Mouse (Mus musculus): Measurements from ENCODE around the gene Cga. TPM values are rescaled to one million over a fixed set of nuclear protein-coding genes. Genes with fewer than 3 reads are reported as not detected.

Gene Cga
- polyA plus RNA-seq, 1 experiment: not detected

DNA sequence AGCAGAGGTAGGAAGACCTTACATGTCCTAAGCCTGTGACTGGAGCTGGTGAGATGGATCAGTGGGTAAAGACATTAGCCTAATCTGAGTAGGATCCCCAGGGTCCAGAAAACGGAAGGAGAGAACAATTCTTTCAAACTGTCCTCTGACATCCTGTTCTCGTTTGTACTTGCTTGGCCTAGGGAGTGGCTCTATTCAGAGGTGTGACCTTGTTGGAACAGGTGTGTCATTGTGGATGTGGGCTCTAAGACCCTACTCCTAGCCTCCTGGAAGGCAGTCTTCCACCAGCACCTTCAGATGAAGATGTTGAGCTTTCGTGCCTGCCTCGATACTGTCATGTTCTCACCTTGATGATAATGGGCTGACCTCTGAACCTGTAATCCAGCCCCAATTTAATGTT is 12.6 kb downstream of the Cga start:
- no peak for TF ChIP-seq TCF12 (IDR thresholded peaks at IDR 0.05; ENCODE audit: insufficient read depth, poor library complexity, severe bottlenecking)
- no peak for TF ChIP-seq E2F4 (IDR thresholded peaks at IDR 0.05; ENCODE audit: insufficient read depth)
- TF ChIP-seq MAX (IDR thresholded peaks at IDR 0.05; ENCODE audit: low read depth): no peak
- TF ChIP-seq TCF3 (IDR thresholded peaks at IDR 0.05; ENCODE audit: insufficient read length, low read depth): no peak
- TF ChIP-seq SRF (IDR thresholded peaks at IDR 0.05; ENCODE audit: control insufficient read depth, insufficient read length, low read depth): no peak
- no peak for TF ChIP-seq USF1 (IDR thresholded peaks at IDR 0.05; ENCODE audit: low read depth)
- no peak for TF ChIP-seq POLR2A (IDR thresholded peaks at IDR 0.05; ENCODE audit: insufficient read length, low read depth)
- no peak for TF ChIP-seq MYOG (IDR thresholded peaks at IDR 0.05; ENCODE audit: control insufficient read depth in 1 of 3, insufficient read depth in 1 of 3, insufficient read length in 2 of 3, low read depth in 2 of 3)
- no peak for TF ChIP-seq CEBPB (IDR thresholded peaks at IDR 0.05; ENCODE audit: insufficient read depth, poor library complexity, severe bottlenecking)
- no peak for TF ChIP-seq REST (IDR thresholded peaks at IDR 0.05; ENCODE audit: insufficient read depth, insufficient read length)
- no peak for TF ChIP-seq POLR2AphosphoS2 (IDR thresholded peaks at IDR 0.05; ENCODE audit: insufficient read length, low read depth)
- no peak for TF ChIP-seq MYOD1 (IDR thresholded peaks at IDR 0.05; ENCODE audit: control insufficient read depth in 1 of 3, insufficient read length in 2 of 3, low read depth in 2 of 3)
- H3ac ChIP-seq (ENCODE audit: control insufficient read depth, insufficient read length): no peak overlapping the region
- H3K36me3 ChIP-seq (ENCODE audit: control insufficient read depth, insufficient read depth): no peaks in the 10 kb centered on the region
- no peak overlapping the region for H3K4me3 ChIP-seq
- H3K79me2 ChIP-seq (ENCODE audit: control insufficient read depth, insufficient read depth): no peaks in the 10 kb centered on the region
- no peak overlapping the region for H3K4me2 ChIP-seq (ENCODE audit: low read depth)
- H3K27me3 ChIP-seq (ENCODE audit: control insufficient read depth, insufficient read depth, insufficient read length): no peaks in the 10 kb centered on the region

GRCm38 (mm10) chr4:34907026-34907425 is 13.4 kb downstream of the Cga start:
- no peak overlapping the region for H3K4me3 ChIP-seq

DNA sequence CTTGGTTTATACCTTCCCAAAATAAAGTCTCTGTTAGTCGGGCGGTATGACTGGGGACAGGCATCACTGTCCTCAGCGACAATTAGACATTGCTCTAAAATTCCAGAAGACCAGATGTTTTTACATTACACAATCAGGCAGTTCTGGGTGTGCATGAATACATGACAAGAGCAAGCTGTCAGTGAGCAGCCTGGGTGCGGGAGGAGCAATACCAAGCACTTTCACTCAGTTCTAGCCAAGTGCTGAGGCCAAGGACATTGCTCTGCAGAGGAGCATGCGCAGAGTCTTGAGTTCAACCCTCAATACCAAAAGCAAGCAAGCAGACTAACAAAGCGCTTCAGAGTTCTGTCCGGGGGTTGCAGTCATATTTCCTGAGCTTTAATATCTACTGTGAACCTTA is 14.5 kb downstream of the Cga start:
- Histone ChIP-seq H3K4me2 (ENCODE audit: low read depth) (no peak overlapping the region), H3K79me2 (ENCODE audit: control insufficient read depth, insufficient read depth) (no peaks in the 10 kb centered on the region), H3K4me3 (no peak overlapping the region), H3K27me3 (ENCODE audit: control insufficient read depth, insufficient read depth, insufficient read length) (no peaks in the 10 kb centered on the region), H3ac (ENCODE audit: control insufficient read depth, insufficient read length) (no peak overlapping the region), H3K36me3 (ENCODE audit: control insufficient read depth, insufficient read depth) (no peaks in the 10 kb centered on the region)
- TF ChIP-seq MAX (IDR thresholded peaks at IDR 0.05; ENCODE audit: low read depth) (no peak), SRF (IDR thresholded peaks at IDR 0.05; ENCODE audit: control insufficient read depth, insufficient read length, low read depth) (no peak), E2F4 (IDR thresholded peaks at IDR 0.05; ENCODE audit: insufficient read depth) (no peak), POLR2A (IDR thresholded peaks at IDR 0.05; ENCODE audit: insufficient read length, low read depth) (no peak), TCF3 (IDR thresholded peaks at IDR 0.05; ENCODE audit: insufficient read length, low read depth) (no peak), USF1 (IDR thresholded peaks at IDR 0.05; ENCODE audit: low read depth) (no peak), MYOD1 (IDR thresholded peaks at IDR 0.05; ENCODE audit: control insufficient read depth in 1 of 3, insufficient read length in 2 of 3, low read depth in 2 of 3) (no peak), POLR2AphosphoS2 (IDR thresholded peaks at IDR 0.05; ENCODE audit: insufficient read length, low read depth) (no peak), REST (IDR thresholded peaks at IDR 0.05; ENCODE audit: insufficient read depth, insufficient read length) (no peak), TCF12 (IDR thresholded peaks at IDR 0.05; ENCODE audit: insufficient read depth, poor library complexity, severe bottlenecking) (no peak), CEBPB (IDR thresholded peaks at IDR 0.05; ENCODE audit: insufficient read depth, poor library complexity, severe bottlenecking) (no peak), MYOG (IDR thresholded peaks at IDR 0.05; ENCODE audit: control insufficient read depth in 1 of 3, insufficient read depth in 1 of 3, insufficient read length in 2 of 3, low read depth in 2 of 3) (no peak)

More at GRCm38 (mm10) chr4:34907026-34907425, 13.4 kb downstream of the Cga start:
- Histone ChIP-seq H3ac (ENCODE audit: control insufficient read depth, insufficient read length) (no peak overlapping the region), H3K36me3 (ENCODE audit: control insufficient read depth, insufficient read depth) (no peaks in the 10 kb centered on the region), H3K27me3 (ENCODE audit: control insufficient read depth, insufficient read depth, insufficient read length) (no peaks in the 10 kb centered on the region), H3K79me2 (ENCODE audit: control insufficient read depth, insufficient read depth) (no peaks in the 10 kb centered on the region), H3K4me2 (ENCODE audit: low read depth) (no peak overlapping the region)
- no peak for TF ChIP-seq POLR2AphosphoS2 (IDR thresholded peaks at IDR 0.05; ENCODE audit: insufficient read length, low read depth)
- no peak for TF ChIP-seq MYOD1 (IDR thresholded peaks at IDR 0.05; ENCODE audit: control insufficient read depth in 1 of 3, insufficient read length in 2 of 3, low read depth in 2 of 3)

GRCm38 (mm10) chr4:34911401-34911800 is 17.8 kb downstream of the Cga start:
- no peak overlapping the region for H3K4me3 ChIP-seq
- no peaks in the 10 kb centered on the region for H3K79me2 ChIP-seq (ENCODE audit: control insufficient read depth, insufficient read depth)
- TF ChIP-seq MAX (IDR thresholded peaks at IDR 0.05; ENCODE audit: low read depth): no peak
- no peak for TF ChIP-seq TCF3 (IDR thresholded peaks at IDR 0.05; ENCODE audit: insufficient read length, low read depth)
- TF ChIP-seq SRF (IDR thresholded peaks at IDR 0.05; ENCODE audit: control insufficient read depth, insufficient read length, low read depth): no peak
- no peak for TF ChIP-seq REST (IDR thresholded peaks at IDR 0.05; ENCODE audit: insufficient read depth, insufficient read length)
- no peak for TF ChIP-seq MYOD1 (IDR thresholded peaks at IDR 0.05; ENCODE audit: control insufficient read depth in 1 of 3, insufficient read length in 2 of 3, low read depth in 2 of 3)
- no peak for TF ChIP-seq E2F4 (IDR thresholded peaks at IDR 0.05; ENCODE audit: insufficient read depth)
- no peak for TF ChIP-seq MYOG (IDR thresholded peaks at IDR 0.05; ENCODE audit: control insufficient read depth in 1 of 3, insufficient read depth in 1 of 3, insufficient read length in 2 of 3, low read depth in 2 of 3)
- no peak for TF ChIP-seq POLR2AphosphoS2 (IDR thresholded peaks at IDR 0.05; ENCODE audit: insufficient read length, low read depth)
- H3K27me3 ChIP-seq (ENCODE audit: control insufficient read depth, insufficient read depth, insufficient read length): peaks cover 4% of the 10 kb centered on the region
- no peak overlapping the region for H3ac ChIP-seq (ENCODE audit: control insufficient read depth, insufficient read length)
- H3K36me3 ChIP-seq (ENCODE audit: control insufficient read depth, insufficient read depth): no peaks in the 10 kb centered on the region
- no peak overlapping the region for H3K4me2 ChIP-seq (ENCODE audit: low read depth)

DNA sequence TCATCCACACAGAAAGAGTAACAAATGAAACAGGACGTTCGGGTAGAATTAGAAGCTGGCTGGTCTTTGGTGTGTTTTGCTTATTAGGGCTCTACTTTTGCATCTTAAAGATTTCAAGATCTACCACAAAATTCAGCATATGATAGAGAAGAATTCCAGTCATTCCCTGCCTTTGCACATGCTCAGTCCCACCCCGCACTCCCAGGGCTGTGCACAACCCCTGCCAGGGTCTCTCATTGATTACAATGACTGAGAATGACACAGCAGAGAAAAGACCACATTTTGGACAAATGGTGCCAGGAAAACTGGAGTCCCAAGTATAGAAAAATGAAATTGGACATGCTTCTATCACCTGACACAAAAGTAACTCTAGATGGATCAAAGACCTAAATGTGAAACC is 18.6 kb downstream of the Cga start:
- no peaks in the 10 kb centered on the region for H3K79me2 ChIP-seq (ENCODE audit: control insufficient read depth, insufficient read depth)
- no peaks in the 10 kb centered on the region for H3K36me3 ChIP-seq (ENCODE audit: control insufficient read depth, insufficient read depth)
- peaks cover 4% of the 10 kb centered on the region for H3K27me3 ChIP-seq (ENCODE audit: control insufficient read depth, insufficient read depth, insufficient read length)
- no peak overlapping the region for H3K4me2 ChIP-seq (ENCODE audit: low read depth)
- no peak overlapping the region for H3ac ChIP-seq (ENCODE audit: control insufficient read depth, insufficient read length)
- TF ChIP-seq E2F4 (IDR thresholded peaks at IDR 0.05; ENCODE audit: insufficient read depth) (no peak), MYOG (IDR thresholded peaks at IDR 0.05; ENCODE audit: control insufficient read depth in 1 of 3, insufficient read depth in 1 of 3, insufficient read length in 2 of 3, low read depth in 2 of 3) (no peak), REST (IDR thresholded peaks at IDR 0.05; ENCODE audit: insufficient read depth, insufficient read length) (no peak), POLR2AphosphoS2 (IDR thresholded peaks at IDR 0.05; ENCODE audit: insufficient read length, low read depth) (no peak), TCF3 (IDR thresholded peaks at IDR 0.05; ENCODE audit: insufficient read length, low read depth) (no peak)
- no peak overlapping the region for H3K4me3 ChIP-seq

All from myocyte (in vitro differentiated cells).